Mouse (Mus musculus) cerebellum, adult 2 months (tissue): ENCODE data around the gene Afap1l2. TPM values are rescaled to one million over a fixed set of nuclear protein-coding genes. Genes with fewer than 3 reads are reported as not detected.

ENCODE experiments used
- DNase-seq, 2 experiments: peaks; one replicate each; pipeline ENCODE4 v3.0.0; 2021
- H3K27ac ChIP-seq: fragments of 200-500 bp; 2 replicates; pipeline ENCODE4 v1.5.1; 2012; ENCODE audit warnings: low read length, control low read depth, inconsistent platforms; ENCODE audit not compliant: insufficient read depth
- H3K27me3 ChIP-seq: fragments of 200-500 bp; 2 replicates; pipeline ENCODE4 v1.6.1; 2012; ENCODE audit warnings: inconsistent platforms, mild to moderate bottlenecking, low read length, moderate library complexity; ENCODE audit not compliant: control insufficient read depth, insufficient read depth
- H3K4me1 ChIP-seq: fragments of 200-500 bp; 2 replicates; pipeline ENCODE4 v1.6.1; 2011; ENCODE audit warnings: low read length; ENCODE audit not compliant: control insufficient read depth, insufficient read depth
- H3K4me3 ChIP-seq: fragments of 200-500 bp; replicated peaks from 2 replicates; pipeline ENCODE3; 2011; ENCODE audit warnings: mild to moderate bottlenecking, low read depth, low read length, control low read depth; ENCODE audit not compliant: insufficient read depth
- CTCF ChIP-seq: fragments of 200-500 bp; IDR thresholded peaks from 2 replicates; pipeline ENCODE4 v1.5.1; 2011; ENCODE audit warnings: low read depth, mild to moderate bottlenecking, control low read depth, low read length, moderate library complexity, borderline replicate concordance; ENCODE audit not compliant: insufficient read depth
- POLR2A ChIP-seq: fragments of 200-500 bp; IDR thresholded peaks from 2 replicates; pipeline ENCODE4 v1.6.1; 2011; ENCODE audit warnings: low read length, control low read depth, borderline replicate concordance; ENCODE audit not compliant: insufficient read depth
- WGBS: fragments of 180-500 bp; shearing (Covaris S2); methylation state at CpG from one replicate; pipeline ENCODE4 v1.1.7; 2018; 5-methylcytosine and 5-hydroxymethylcytosine counted together
- polyA plus RNA-seq: library from polyadenylated mRNA; depleted of rRNA; stranded (reverse); fragments of >200 nt; gene quantifications from 2 replicates; pipeline ENCODE4 v1.2.3, GENCODE M21; 2012

Gene Afap1l2
- polyA plus RNA-seq, 1 experiment: 43.3 TPM

DNA sequence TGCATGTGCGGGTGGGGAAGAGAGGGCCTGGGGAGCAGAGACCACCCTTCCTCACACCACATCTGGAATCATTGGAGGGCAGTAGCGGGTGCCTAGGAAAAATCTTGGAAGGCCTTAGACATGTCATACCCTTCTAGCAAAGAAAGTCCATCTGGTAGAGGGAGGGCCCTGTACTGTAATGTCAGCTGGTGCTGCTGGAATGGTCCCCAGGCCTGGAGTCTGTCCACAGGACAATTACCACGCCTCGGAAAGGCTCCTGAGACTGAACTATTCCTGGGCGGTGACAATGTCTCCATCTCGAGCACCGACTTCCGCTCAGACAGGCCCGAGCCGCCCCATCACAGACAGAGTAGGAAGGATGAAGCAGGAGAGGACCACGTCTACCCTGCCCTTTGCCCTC, 67.5 kb downstream of the Afap1l2 start:
- Histone ChIP-seq H3K27me3 (no peaks in the 10 kb centered on the region), H3K4me3 (no peak overlapping the region), H3K4me1 (peaks cover 44% of the 10 kb centered on the region), H3K27ac (peak overlapping the region; percentile 1; the same call in 1 of the 2 replicates)
- no peak for TF ChIP-seq CTCF
- TF ChIP-seq POLR2A: no peak
- peak; percentile 69 to 81 for DNase-seq
- WGBS: 16% methylated on average over 11 of the region's 11 CpGs

DNA sequence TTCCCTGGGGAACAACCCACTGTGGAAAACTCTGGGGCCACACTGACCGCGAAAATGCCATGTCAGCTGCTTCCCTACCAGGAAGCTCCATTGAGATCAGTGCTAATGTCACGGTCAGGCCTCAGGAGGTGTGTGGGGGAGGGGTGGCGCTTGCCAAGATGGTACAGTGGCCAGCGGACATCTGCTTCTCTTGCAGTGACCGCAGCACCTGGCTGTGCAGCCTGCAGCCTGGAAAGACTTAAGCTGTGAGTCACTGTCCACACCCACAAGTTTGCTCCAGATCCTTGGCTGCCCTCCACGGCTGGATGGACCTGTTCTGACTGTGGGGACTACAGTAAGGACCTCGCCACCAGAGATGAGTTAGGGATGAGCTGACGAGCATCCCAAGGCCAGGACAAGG, 68.2 kb downstream of the Afap1l2 start:
- peaks cover 46% of the 10 kb centered on the region for H3K4me1 ChIP-seq
- H3K27me3 ChIP-seq: no peaks in the 10 kb centered on the region
- H3K4me3 ChIP-seq: no peak overlapping the region
- DNase-seq: peak; percentile 43 to 58
- H3K27ac ChIP-seq: peak overlapping the region; percentile 1; the same call in 1 of the 2 replicates
- TF ChIP-seq CTCF: no peak
- TF ChIP-seq POLR2A: no peak
- 30% methylated on average over 9 of the region's 9 CpGs for WGBS

DNA sequence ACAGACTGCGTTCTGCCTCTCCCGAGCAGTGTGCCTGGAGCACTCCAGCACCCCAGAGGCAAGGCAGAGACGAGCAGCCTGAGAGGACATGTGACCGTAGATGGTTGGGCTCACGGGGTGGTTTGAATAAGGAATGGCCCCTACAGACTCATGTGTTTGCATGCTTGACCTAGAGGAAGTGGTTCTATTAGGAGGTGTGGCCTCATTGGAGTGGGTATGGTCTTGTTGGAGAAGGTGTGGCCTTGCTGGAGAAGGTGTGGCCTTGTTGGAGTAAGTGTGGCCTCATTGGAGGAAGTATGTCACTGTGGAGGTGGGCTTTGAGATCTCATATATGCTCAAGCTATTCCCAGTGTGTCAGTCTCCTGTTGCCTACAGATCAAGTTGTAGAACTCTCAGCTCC, 70.1 kb downstream of the Afap1l2 start:
- 84% methylated on average over 5 of the region's 5 CpGs for WGBS
- no peak overlapping the region for H3K4me3 ChIP-seq
- TF ChIP-seq CTCF: no peak
- TF ChIP-seq POLR2A: no peak
- H3K27me3 ChIP-seq: no peaks in the 10 kb centered on the region
- no peak overlapping the region for H3K27ac ChIP-seq
- DNase-seq: no peak
- peaks cover 53% of the 10 kb centered on the region for H3K4me1 ChIP-seq

DNA sequence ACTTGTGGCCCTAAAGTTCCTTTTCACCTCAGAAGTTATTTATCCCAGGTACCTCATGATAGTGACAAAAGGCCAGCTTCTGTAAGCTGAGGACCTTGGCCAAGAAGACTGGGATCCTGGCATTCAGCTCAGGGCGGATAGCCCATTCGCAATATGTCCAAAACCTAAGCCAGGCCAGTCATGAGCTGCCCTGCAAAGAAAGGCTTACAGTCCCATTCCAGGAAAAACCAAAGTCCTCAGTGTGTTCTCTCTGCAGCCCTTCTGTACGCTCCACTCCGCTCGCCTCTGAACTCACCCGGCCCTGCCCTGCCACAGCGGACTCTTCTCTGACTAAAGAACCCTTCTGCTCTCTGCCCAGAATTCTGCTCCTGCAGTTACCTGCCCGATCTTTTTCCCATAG, 71.8 kb downstream of the Afap1l2 start:
- peak; percentile 65 to 82 for DNase-seq
- peaks cover 50% of the 10 kb centered on the region for H3K4me1 ChIP-seq
- WGBS: 16% methylated on average over 8 of the region's 8 CpGs
- no peaks in the 10 kb centered on the region for H3K27me3 ChIP-seq
- TF ChIP-seq CTCF (no peak), POLR2A (no peak)
- no peak overlapping the region for H3K4me3 ChIP-seq
- H3K27ac ChIP-seq: peak overlapping the region; percentile 54

DNA sequence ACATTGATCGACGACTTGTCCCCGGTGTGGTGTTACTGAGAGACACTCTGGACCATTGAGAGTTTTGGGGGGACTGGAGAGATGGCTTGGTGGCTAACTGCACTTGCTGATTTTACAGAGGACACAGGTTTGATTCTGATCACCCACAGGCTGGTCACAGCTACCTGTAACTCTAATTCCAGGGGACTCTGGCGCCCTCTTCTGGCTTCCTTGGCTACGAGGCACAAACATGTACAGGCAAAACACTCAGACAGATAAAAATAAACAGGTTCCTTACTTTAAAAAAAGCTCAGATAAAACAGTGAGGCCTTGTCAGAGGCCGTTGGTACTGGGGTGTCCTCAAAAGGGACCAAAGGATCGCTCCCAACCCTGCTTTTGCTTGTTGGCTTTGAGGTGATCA, 72.3 kb downstream of the Afap1l2 start:
- 85% methylated on average over 7 of the region's 7 CpGs for WGBS
- peak in 1 of 2 experiments; percentile 43 for DNase-seq
- Histone ChIP-seq H3K4me3 (no peak overlapping the region), H3K4me1 (peaks cover 46% of the 10 kb centered on the region), H3K27ac (0 out of 2 replicates have a peak overlapping the region, but pooled peaks have one; percentile 54), H3K27me3 (no peaks in the 10 kb centered on the region)
- TF ChIP-seq CTCF (peak; percentile 28; the same call in 1 of the 2 replicates), POLR2A (no peak)

DNA sequence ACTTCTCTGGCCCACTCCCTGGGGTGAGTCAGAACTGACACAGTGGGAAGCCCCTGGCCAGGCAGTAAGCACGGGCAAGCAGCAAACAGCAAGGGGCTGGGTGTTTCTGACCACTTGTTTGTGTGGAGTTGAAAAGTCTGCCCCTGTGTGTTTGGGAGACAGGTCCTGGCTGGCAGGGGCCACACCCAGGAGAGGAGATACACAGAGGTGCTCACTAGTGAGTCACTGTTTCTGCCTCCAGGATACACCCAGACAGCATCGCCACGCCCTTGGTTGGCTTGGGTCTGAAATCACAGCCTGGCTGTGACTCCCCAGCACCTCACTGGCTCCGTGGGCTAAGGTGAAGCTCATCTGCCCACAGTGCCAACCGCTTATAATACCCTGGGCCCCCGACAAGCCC, 72.9 kb downstream of the Afap1l2 start:
- 75% methylated on average over 6 of the region's 6 CpGs for WGBS
- Histone ChIP-seq H3K4me1 (peaks cover 43% of the 10 kb centered on the region), H3K27me3 (no peaks in the 10 kb centered on the region), H3K27ac (no peak overlapping the region), H3K4me3 (no peak overlapping the region)
- TF ChIP-seq CTCF: no peak
- no peak for TF ChIP-seq POLR2A
- no peak for DNase-seq

DNA sequence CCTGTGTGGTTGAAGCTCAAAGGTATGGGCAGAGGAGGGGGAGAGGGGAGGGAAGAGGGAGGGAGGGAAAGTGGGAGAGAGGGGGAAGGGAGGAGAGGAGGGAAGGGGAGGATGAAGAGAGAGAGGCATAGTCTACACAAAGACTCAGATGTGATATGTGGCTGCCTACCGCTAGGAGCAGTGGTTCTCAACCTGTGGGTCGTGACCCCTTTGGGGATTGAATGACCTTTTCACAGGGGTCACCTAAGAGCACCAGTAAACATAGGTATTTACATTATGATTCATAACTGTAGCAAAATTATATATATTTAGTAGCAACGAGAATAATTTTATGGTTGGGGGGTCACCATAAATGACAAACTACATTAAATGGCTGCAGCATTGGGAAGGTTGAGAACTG, 74.2 kb downstream of the Afap1l2 start:
- WGBS: 88% methylated on average over 3 of the region's 3 CpGs
- TF ChIP-seq CTCF (no peak), POLR2A (no peak)
- no peak overlapping the region for H3K27ac ChIP-seq
- no peak for DNase-seq
- H3K4me1 ChIP-seq: peaks cover 44% of the 10 kb centered on the region
- no peak overlapping the region for H3K4me3 ChIP-seq
- no peaks in the 10 kb centered on the region for H3K27me3 ChIP-seq

DNA sequence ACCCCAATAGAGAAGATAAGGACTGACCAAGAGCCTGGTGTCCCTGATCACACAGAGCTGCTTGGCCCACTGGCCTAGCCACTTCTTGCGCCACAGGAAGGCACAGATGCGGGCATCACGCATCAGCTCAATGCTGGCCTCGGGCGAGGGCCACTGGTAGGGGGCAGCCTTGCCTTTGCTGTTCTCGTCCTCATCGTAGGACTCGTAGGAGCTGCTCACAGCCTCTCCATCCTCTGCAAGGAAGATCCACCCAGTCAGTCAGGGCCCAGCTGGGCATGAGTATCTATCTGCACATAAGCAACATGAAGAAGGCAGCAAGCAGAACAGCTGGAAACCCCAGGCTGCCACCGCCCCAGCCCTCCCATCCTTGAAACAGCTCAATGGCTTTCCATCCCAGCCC, 78.0 kb downstream of the Afap1l2 start:
- no peak overlapping the region for H3K4me3 ChIP-seq
- no peak for DNase-seq
- H3K4me1 ChIP-seq: peaks cover 21% of the 10 kb centered on the region
- WGBS: 61% methylated on average over 9 of the region's 9 CpGs
- TF ChIP-seq POLR2A (no peak), CTCF (peak; percentile 32; the same call in 1 of the 2 replicates)
- no peaks in the 10 kb centered on the region for H3K27me3 ChIP-seq
- no peak overlapping the region for H3K27ac ChIP-seq

DNA sequence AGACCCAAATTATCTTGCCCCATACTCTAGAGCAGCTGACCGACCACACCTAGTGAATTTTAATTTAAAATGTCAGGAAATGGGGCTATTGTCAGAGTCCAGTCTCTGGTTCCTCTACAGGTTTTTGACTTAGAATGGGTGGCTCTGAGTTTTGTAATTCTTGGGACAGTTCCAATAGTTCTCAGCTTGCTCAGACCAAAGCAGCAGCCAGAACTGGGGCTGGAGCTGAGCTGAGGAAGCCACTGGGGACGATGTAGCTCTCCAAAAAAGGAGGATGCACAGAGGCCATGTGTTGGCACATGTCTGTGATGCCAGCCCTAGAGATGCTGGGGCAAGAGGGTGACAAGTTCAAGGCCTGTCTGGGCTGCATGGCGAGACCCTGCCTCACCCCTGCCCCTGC, 78.6 kb downstream of the Afap1l2 start:
- DNase-seq: no peak
- no peaks in the 10 kb centered on the region for H3K27me3 ChIP-seq
- TF ChIP-seq CTCF: no peak
- no peak for TF ChIP-seq POLR2A
- H3K4me1 ChIP-seq: peaks cover 15% of the 10 kb centered on the region
- WGBS: 41% methylated on average over 3 of the region's 3 CpGs
- no peak overlapping the region for H3K4me3 ChIP-seq
- H3K27ac ChIP-seq: no peak overlapping the region
